Mouse (Mus musculus): ENCODE data around the gene Pigv. TPM values are rescaled to one million over a fixed set of nuclear protein-coding genes. Genes with fewer than 3 reads are reported as not detected.
"Not testable (repeated sequence)": the region's sequence is repeated elsewhere in the genome, so short reads cannot be mapped to it uniquely, and the experiment has no call there.

Pigv gene
- polyA plus RNA-seq, 1 experiment from 2014 or later, result 20.2 TPM

- Histone ChIP-seq H3K27ac (no peak overlapping the region), H3K36me3 (peaks cover 1% of the 10 kb centered on the region; the same call in 1 of the 2 replicates), H3K27me3 (no peaks in the 10 kb centered on the region), H3K9ac (no peak overlapping the region), H3K4me1 (peaks cover 43% of the 10 kb centered on the region), H3K9me3 (no peaks in the 10 kb centered on the region), H3K4me2 (no peak overlapping the region), H3K4me3 (no peak overlapping the region)
- WGBS, result 21% methylated on average over 4 of the region's 4 CpGs
- no peak for ATAC-seq (ENCODE audit: borderline replicate concordance, extremely low read depth, low FRiP score, low TSS enrichment)
Measured at GRCm38 (mm10) chr4:133656997-133657396, 15.4 kb downstream of the Pigv start.

- H3K4me1 ChIP-seq, result peaks cover 40% of the 10 kb centered on the region
- H3K36me3 ChIP-seq, result no peaks in the 10 kb centered on the region
- H3K9me3 ChIP-seq, result no peaks in the 10 kb centered on the region
- H3K4me2 ChIP-seq, result no peak overlapping the region
- WGBS, result 60% methylated on average over 4 of the region's 4 CpGs
- no peak for ATAC-seq (ENCODE audit: borderline replicate concordance, extremely low read depth, low FRiP score, low TSS enrichment)
- no peak overlapping the region for H3K9ac ChIP-seq
- no peak overlapping the region for H3K4me3 ChIP-seq
- no peaks in the 10 kb centered on the region for H3K27me3 ChIP-seq
- no peak overlapping the region for H3K27ac ChIP-seq
Measured at GRCm38 (mm10) chr4:133656294-133656693, 16.2 kb downstream of the Pigv start.

- H3K4me1 ChIP-seq, result peaks cover 21% of the 10 kb centered on the region
- ATAC-seq (ENCODE audit: borderline replicate concordance, extremely low read depth, low FRiP score, low TSS enrichment); H3K9me3 ChIP-seq; H3K4me3 ChIP-seq; H3K36me3 ChIP-seq; H3K9ac ChIP-seq; H3K27ac ChIP-seq; H3K4me2 ChIP-seq; H3K27me3 ChIP-seq: not testable (repeated sequence)
- 95% methylated on average over 5 of the region's 5 CpGs for WGBS
Measured at GRCm38 (mm10) chr4:133654070-133654469, 18.4 kb downstream of the Pigv start.

GRCm38 (mm10) chr4:133652746-133653145, 19.7 kb downstream of the Pigv start:
- peaks cover 9% of the 10 kb centered on the region; the same call in 1 of the 2 replicates for H3K4me1 ChIP-seq
- no peaks in the 10 kb centered on the region for H3K36me3 ChIP-seq
- no peak overlapping the region for H3K4me2 ChIP-seq
- H3K4me3 ChIP-seq, result no peak overlapping the region
- H3K27ac ChIP-seq, result no peak overlapping the region
- H3K9ac ChIP-seq, result no peak overlapping the region
- no peak for ATAC-seq (ENCODE audit: borderline replicate concordance, extremely low read depth, low FRiP score, low TSS enrichment)
- WGBS, result 77% methylated on average over 10 of the region's 10 CpGs
- H3K9me3 ChIP-seq, result no peaks in the 10 kb centered on the region
- no peaks in the 10 kb centered on the region for H3K27me3 ChIP-seq

- Histone ChIP-seq H3K27ac (no peak overlapping the region), H3K9me3 (no peaks in the 10 kb centered on the region), H3K36me3 (no peaks in the 10 kb centered on the region), H3K4me3 (no peak overlapping the region), H3K9ac (no peak overlapping the region), H3K4me1 (0 out of 2 replicates have a peak, but pooled peaks cover 4% of the 10 kb centered on the region), H3K27me3 (no peaks in the 10 kb centered on the region), H3K4me2 (no peak overlapping the region)
- ATAC-seq (ENCODE audit: borderline replicate concordance, extremely low read depth, low FRiP score, low TSS enrichment), result no peak
- 47% methylated on average over 4 of the region's 4 CpGs for WGBS
Measured at GRCm38 (mm10) chr4:133651986-133652385, 20.5 kb downstream of the Pigv start.

- H3K9ac ChIP-seq, result no peak overlapping the region
- no peak for ATAC-seq (ENCODE audit: borderline replicate concordance, extremely low read depth, low FRiP score, low TSS enrichment)
- no peak overlapping the region for H3K27ac ChIP-seq
- WGBS, result 23% methylated on average over 10 of the region's 10 CpGs
- no peaks in the 10 kb centered on the region for H3K9me3 ChIP-seq
- H3K4me1 ChIP-seq, result 0 out of 2 replicates have a peak, but pooled peaks cover 3% of the 10 kb centered on the region
- no peaks in the 10 kb centered on the region for H3K36me3 ChIP-seq
- no peak overlapping the region for H3K4me2 ChIP-seq
- H3K4me3 ChIP-seq, result no peak overlapping the region
- no peaks in the 10 kb centered on the region for H3K27me3 ChIP-seq
Measured at GRCm38 (mm10) chr4:133651445-133651844, 21.0 kb downstream of the Pigv start.

GRCm38 (mm10) chr4:133649989-133650699, 22.3 kb downstream of the Pigv start, which contains the start of gene Zdhhc18:
Zdhhc18 (minus strand) TSS chr4:133650154.
- Histone ChIP-seq H3K9ac (no peak within 1 kb of the TSS), H3K27ac (peak within 1 kb of the TSS; percentile 49; the same call in 1 of the 2 replicates), H3K4me2 (peak within 1 kb of the TSS; percentile 48), H3K4me3 (peak within 1 kb of the TSS; percentile 28), H3K36me3 (no peaks in the 10 kb centered on the region), H3K4me1 (0 out of 2 replicates have a peak, but pooled peaks cover 3% of the 10 kb centered on the region), H3K27me3 (no peaks in the 10 kb centered on the region), H3K9me3 (no peaks in the 10 kb centered on the region)
- no peak for ATAC-seq (ENCODE audit: borderline replicate concordance, extremely low read depth, low FRiP score, low TSS enrichment)
- WGBS, result 38% methylated on average over 7 of the region's 7 CpGs

GRCm38 (mm10) chr4:133649464-133649863, 23.0 kb downstream of the Pigv start:
- ATAC-seq (ENCODE audit: borderline replicate concordance, extremely low read depth, low FRiP score, low TSS enrichment); H3K36me3 ChIP-seq; H3K27me3 ChIP-seq; H3K9ac ChIP-seq; H3K9me3 ChIP-seq; H3K4me1 ChIP-seq: not testable (repeated sequence)
- WGBS, result 82% methylated on average over 5 of the region's 5 CpGs
- Histone ChIP-seq H3K4me2 (peak overlapping the region; percentile 48), H3K27ac (peak overlapping the region; percentile 49; the same call in 1 of the 2 replicates), H3K4me3 (peak overlapping the region; percentile 28)

- Histone ChIP-seq H3K27ac (no peak overlapping the region), H3K36me3 (no peaks in the 10 kb centered on the region), H3K9me3 (0 out of 2 replicates have a peak, but pooled peaks cover 6% of the 10 kb centered on the region), H3K4me1 (0 out of 2 replicates have a peak, but pooled peaks cover 3% of the 10 kb centered on the region), H3K27me3 (no peaks in the 10 kb centered on the region), H3K9ac (no peak overlapping the region), H3K4me3 (no peak overlapping the region), H3K4me2 (peak overlapping the region; percentile 4; the same call in 1 of the 2 replicates)
- no peak for ATAC-seq (ENCODE audit: borderline replicate concordance, extremely low read depth, low FRiP score, low TSS enrichment)
- WGBS, result 32% methylated on average over 21 of the region's 21 CpGs
Measured at GRCm38 (mm10) chr4:133645680-133646079, 26.8 kb downstream of the Pigv start.

- H3K4me3 ChIP-seq, result no peak overlapping the region
- H3K27me3 ChIP-seq, result no peaks in the 10 kb centered on the region
- no peak overlapping the region for H3K27ac ChIP-seq
- no peak for ATAC-seq (ENCODE audit: borderline replicate concordance, extremely low read depth, low FRiP score, low TSS enrichment)
- 0 out of 2 replicates have a peak, but pooled peaks cover 3% of the 10 kb centered on the region for H3K4me1 ChIP-seq
- no peak overlapping the region for H3K9ac ChIP-seq
- WGBS, result 85% methylated on average over 3 of the region's 3 CpGs
- no peaks in the 10 kb centered on the region for H3K36me3 ChIP-seq
- 0 out of 2 replicates have a peak, but pooled peaks cover 6% of the 10 kb centered on the region for H3K9me3 ChIP-seq
- no peak overlapping the region for H3K4me2 ChIP-seq
Measured at GRCm38 (mm10) chr4:133645195-133645594, 27.3 kb downstream of the Pigv start.

GRCm38 (mm10) chr4:133634043-133634410, 38.4 kb downstream of the Pigv start:
- H3K27ac ChIP-seq, result no peak overlapping the region
- no peak overlapping the region for H3K4me2 ChIP-seq
- no peaks in the 10 kb centered on the region for H3K36me3 ChIP-seq
- WGBS, result 75% methylated on average over 5 of the region's 5 CpGs
- H3K27me3 ChIP-seq, result no peaks in the 10 kb centered on the region
- H3K9ac ChIP-seq, result 0 out of 2 replicates have a peak overlapping the region, but pooled peaks have one; percentile 89
- no peak overlapping the region for H3K4me3 ChIP-seq
- H3K9me3 ChIP-seq, result no peaks in the 10 kb centered on the region
- peaks cover 27% of the 10 kb centered on the region for H3K4me1 ChIP-seq
- no peak for ATAC-seq (ENCODE audit: borderline replicate concordance, extremely low read depth, low FRiP score, low TSS enrichment)

- WGBS, result 7% methylated on average over 38 of the region's 47 CpGs
- peak overlapping the region; percentile 95 for H3K4me2 ChIP-seq
- H3K36me3 ChIP-seq, result no peaks in the 10 kb centered on the region
- peaks cover 27% of the 10 kb centered on the region for H3K4me1 ChIP-seq
- ATAC-seq (ENCODE audit: borderline replicate concordance, extremely low read depth, low FRiP score, low TSS enrichment), result peak; percentile 85
- peak overlapping the region; percentile 89 for H3K9ac ChIP-seq
- H3K27ac ChIP-seq, result peak overlapping the region; percentile 59
- H3K27me3 ChIP-seq, result no peaks in the 10 kb centered on the region
- no peaks in the 10 kb centered on the region for H3K9me3 ChIP-seq
- H3K4me3 ChIP-seq, result peak overlapping the region; percentile 84
Measured at GRCm38 (mm10) chr4:133633332-133634042, 39.0 kb downstream of the Pigv start.
